ENCODE assay signal across 29 mouse cellular contexts in genomic region chr9:40947131-40947530, GRCm38 (mm10). TPM values are rescaled to one million over a fixed set of nuclear protein-coding genes. Genes with fewer than 3 reads are reported as not detected.
DNase-seq lines count a peak whose midpoint lies in the region; ATAC-seq lines count a peak whose summit lies in the region.
"Had no signal": no experiment of that assay in that cellular context is flagged by ENCODE, and none has a peak within 500 bp of the region (broad histone marks: within the 10 kb centered on the region; RNA-seq: fewer than 3 reads in every experiment).

No protein-coding gene starts in this region.

- H3K4me1 ChIP-seq in heart, embryonic 11.5 days (ENCODE audit: control insufficient read depth, insufficient read depth, low read length): no peaks in the 10 kb centered on the region
- H3K4me1 ChIP-seq in kidney, embryonic 14.5 days (ENCODE audit: control insufficient read depth, insufficient read depth, low read length): no peaks in the 10 kb centered on the region
- H3K4me1 ChIP-seq: stomach, embryonic 15.5 days had no signal

- DNase-seq in gastrocnemius, postnatal 25 days: peak; percentile 9
- DNase-seq in gastrocnemius, postnatal 10 days: no peak
- peak; percentile 13 to 42 for DNase-seq in heart, adult 9 months (ENCODE audit: low spot score in 2 of 2)
- DNase-seq in kidney, postnatal 10 days: peak; percentile 46
- DNase-seq in skeletal muscle tissue, adult 2 months (ENCODE audit: low read depth, low spot score): peak; percentile 6
- DNase-seq in thymus, postnatal 4 days: no peak
- DNase-seq: adrenal gland, adult 8-10 months; cerebellum, adult 8-10 months; cerebellum, postnatal 25 days; liver; lung, adult 2 months; lung, postnatal 10 days; right cerebral cortex, postnatal 14 days had no signal

- H3K9me3 ChIP-seq in heart, embryonic 11.5 days (replicated peaks; ENCODE audit: control insufficient read depth, low read length): no peaks in the 10 kb centered on the region
- no peaks in the 10 kb centered on the region for H3K9me3 ChIP-seq in kidney, embryonic 14.5 days (ENCODE audit: control insufficient read depth, low read length)
- H3K9me3 ChIP-seq: forebrain, embryonic 13.5 days; G1E; midbrain, embryonic 15.5 days; neural tube, embryonic 15.5 days; stomach, embryonic 15.5 days had no signal

- no peak overlapping the region for H3K4me3 ChIP-seq in heart, embryonic 11.5 days (ENCODE audit: low read depth, low read length)
- H3K4me3 ChIP-seq in kidney, embryonic 14.5 days (ENCODE audit: low read length): no peak overlapping the region
- H3K4me3 ChIP-seq: forebrain, embryonic 13.5 days; midbrain, embryonic 15.5 days; neural tube, embryonic 15.5 days; stomach, embryonic 15.5 days had no signal

- no peak overlapping the region for H3K4me2 ChIP-seq in heart, embryonic 11.5 days
- H3K4me2 ChIP-seq in kidney, embryonic 14.5 days (replicated peaks; ENCODE audit: low read depth, low read length): no peak overlapping the region
- H3K4me2 ChIP-seq: forebrain, embryonic 13.5 days; midbrain, embryonic 15.5 days; neural tube, embryonic 15.5 days; stomach, embryonic 15.5 days had no signal

- H3K27ac ChIP-seq in heart, embryonic 11.5 days (ENCODE audit: low read depth, low read length): no peak overlapping the region
- H3K27ac ChIP-seq in kidney, embryonic 14.5 days (ENCODE audit: low read depth, low read length): no peak overlapping the region
- H3K27ac ChIP-seq: forebrain, embryonic 13.5 days; liver, embryonic 14.5 days; macrophage; midbrain, embryonic 15.5 days; neural tube, embryonic 15.5 days; stomach, embryonic 15.5 days had no signal

- WGBS in heart, embryonic 11.5 days (ENCODE audit: insufficient replicate concordance): 36% methylated on average over 4 of the region's 4 CpGs
- 44% methylated on average over 4 of the region's 4 CpGs for WGBS in kidney, embryonic 14.5 days

- H3K9ac ChIP-seq in heart, embryonic 11.5 days (ENCODE audit: low read depth, low read length): no peak overlapping the region
- H3K9ac ChIP-seq in kidney, embryonic 14.5 days (ENCODE audit: low read depth, low read length): no peak overlapping the region
- H3K9ac ChIP-seq: forebrain, embryonic 13.5 days; liver, embryonic 14.5 days; midbrain, embryonic 15.5 days; neural tube, embryonic 15.5 days; stomach, embryonic 15.5 days had no signal

- no peaks in the 10 kb centered on the region for H3K36me3 ChIP-seq in heart, embryonic 11.5 days (ENCODE audit: control insufficient read depth, insufficient read depth, low read length)
- H3K36me3 ChIP-seq in kidney, embryonic 14.5 days (ENCODE audit: control insufficient read depth, insufficient read depth, low read length): no peaks in the 10 kb centered on the region
- H3K36me3 ChIP-seq: G1E; midbrain, embryonic 15.5 days; neural tube, embryonic 15.5 days; stomach, embryonic 15.5 days had no signal

- ATAC-seq in heart, embryonic 11.5 days (replicated peaks; ENCODE audit: insufficient number of reproducible peaks, low FRiP score, low TSS enrichment): no peak
- no peak for ATAC-seq in kidney, embryonic 14.5 days (ENCODE audit: low FRiP score, low TSS enrichment)
- ATAC-seq: forebrain, embryonic 13.5 days; intestine, embryonic 16.5 days; midbrain, embryonic 15.5 days had no signal

- H3K27me3 ChIP-seq in heart, embryonic 11.5 days (ENCODE audit: control insufficient read depth, insufficient read depth, low read length): no peaks in the 10 kb centered on the region
- no peaks in the 10 kb centered on the region for H3K27me3 ChIP-seq in kidney, embryonic 14.5 days (ENCODE audit: control insufficient read depth, insufficient read depth, low read length)
- H3K27me3 ChIP-seq: midbrain, embryonic 15.5 days; neural tube, embryonic 15.5 days; stomach, embryonic 15.5 days had no signal

RNA-seq across cellular contexts. Expression of gene Jhy, which starts 16.8 kb away (rescaled TPM):
- total RNA-seq in gastrocnemius, postnatal 25 days (2021): not detected
- total RNA-seq in gastrocnemius, postnatal 10 days (2021): not detected
- 0.08 TPM in 1 of 2 replicates, not detected in the other for polyA plus RNA-seq in heart, embryonic 11.5 days (2014; fragmentation: Nextera tagmentation; extraction: Ambion mirVana)
- 0.34 and 0.60 TPM in 2 replicates for polyA plus RNA-seq in kidney, embryonic 14.5 days (2014; fragmentation: Nextera tagmentation; extraction: Ambion mirVana)
- total RNA-seq: megakaryocyte-erythroid progenitor cell, adult 5-6 weeks had no signal
- polyA plus RNA-seq: G1E; macrophage; urinary bladder, adult 2 months had no signal

RNA-seq across cellular contexts. Expression of gene Crtam, which starts 57.3 kb away (rescaled TPM):
- not detected for total RNA-seq in gastrocnemius, postnatal 25 days (2021)
- under 1 TPM in 1 of 2 experiments, not detected in 1; 0.14 TPM for total RNA-seq in gastrocnemius, postnatal 10 days (2021)
- polyA plus RNA-seq in heart, embryonic 11.5 days (2014; fragmentation: Nextera tagmentation; extraction: Ambion mirVana): 0.13 and 0.15 TPM in 2 replicates
- polyA plus RNA-seq in kidney, embryonic 14.5 days (2014; fragmentation: Nextera tagmentation; extraction: Ambion mirVana): 0.15 and 0.17 TPM in 2 replicates
- total RNA-seq: layer of hippocampus, postnatal 10 days; left cerebral cortex, adult 18-20 months had no signal
- polyA plus RNA-seq: embryonic facial prominence, embryonic 11.5 days; forebrain, embryonic 13.5 days; G1E; gonadal fat pad, adult 2 months; macrophage; stomach, embryonic 15.5 days had no signal

Comparison
In these comparisons a context has a peak if more than half of its experiments do, and no peak if none do; other contexts are left out.
1. DNase-seq: peak in gastrocnemius, postnatal 25 days (single experiment), heart, adult 9 months (2 of 2), kidney, postnatal 10 days (single experiment) and skeletal muscle tissue, adult 2 months (single experiment); none in gastrocnemius, postnatal 10 days (single experiment) and thymus, postnatal 4 days (single experiment).